In the genomic region with DNA sequence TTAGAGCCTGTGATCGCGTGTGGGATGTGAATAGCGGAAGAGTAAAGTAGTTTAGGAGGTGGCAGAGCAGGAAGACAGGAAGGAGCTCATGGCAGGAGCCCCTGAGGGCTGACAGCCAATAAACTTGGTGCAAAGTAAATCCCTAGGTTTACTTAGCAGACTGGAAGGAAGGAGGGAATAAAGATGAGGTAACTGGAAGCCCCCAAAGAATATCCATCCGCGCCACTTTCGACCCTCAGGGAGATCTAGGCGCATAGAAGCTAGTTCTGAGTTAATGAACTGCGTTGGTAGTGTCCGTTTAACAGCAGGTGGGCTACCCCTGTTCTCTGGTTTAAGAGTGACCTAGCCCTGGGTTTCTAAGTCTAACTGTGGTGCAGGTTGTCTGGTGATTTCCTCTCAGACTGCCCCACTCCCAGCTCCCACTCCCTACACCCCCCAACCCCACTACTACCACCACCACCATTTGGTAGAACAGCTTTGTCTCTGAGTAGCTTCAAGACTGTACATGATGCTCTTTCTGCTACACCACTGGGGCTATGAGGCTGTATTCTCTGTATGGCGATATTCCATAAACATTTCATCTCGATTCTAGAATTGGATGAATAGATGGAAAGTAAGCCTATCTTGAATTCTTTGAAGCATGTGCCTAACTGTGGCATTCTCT, we compare ENCODE assay signal across 8 mouse cellular contexts. TPM values are rescaled to one million over a fixed set of nuclear protein-coding genes. Genes with fewer than 3 reads are reported as not detected.
A peak's percentile ranks its signal among the peaks of the same experiment; 100 is the strongest.
DNase-seq lines count a peak whose midpoint lies in the region; ATAC-seq and TF ChIP-seq lines count a peak whose summit lies in the region.

No protein-coding gene starts in this region.

- WGBS in lung, embryonic 15.5 days = 51% methylated on average over 11 of the region's 11 CpGs
- 33% methylated on average over 11 of the region's 11 CpGs for WGBS in liver, embryonic 14.5 days (ENCODE audit: insufficient replicate concordance)
- 46% methylated on average over 11 of the region's 11 CpGs for WGBS in stomach, embryonic 16.5 days

- H3K4me3 ChIP-seq in lung, embryonic 15.5 days = peak overlapping the region; percentile 23; the same call in 1 of the 2 replicates
- peak overlapping the region; percentile 44 to 67 for H3K4me3 ChIP-seq in liver, embryonic 14.5 days (ENCODE audit: insufficient read depth in 1 of 2, low read depth in 2 of 2, low read length in 2 of 2)
- H3K4me3 ChIP-seq in stomach, embryonic 16.5 days (replicated peaks; ENCODE audit: low read length) = peak overlapping the region; percentile 19; the same call in 1 of the 2 replicates

- DNase-seq in lung, postnatal 10 days = no peak
- no peak for DNase-seq in liver, embryonic 14.5 days (ENCODE audit: low read depth in 3 of 3, low spot score in 3 of 3)
- no peak for DNase-seq in T-cell, adult 2 months (ENCODE audit: low spot score)
- no peak for DNase-seq in adrenal gland, adult 8-10 months
- no peak for DNase-seq in thymus, postnatal 0 days (ENCODE audit: low spot score)

- no peak for TF ChIP-seq EP300 in liver, embryonic 14.5 days (IDR thresholded peaks at IDR 0.05; ENCODE audit: low read depth)

- H3K9me3 ChIP-seq in lung, embryonic 15.5 days = no peaks in the 10 kb centered on the region
- no peaks in the 10 kb centered on the region for H3K9me3 ChIP-seq in liver, embryonic 14.5 days (ENCODE audit: control insufficient read depth, low read length)
- H3K9me3 ChIP-seq in stomach, embryonic 16.5 days (replicated peaks; ENCODE audit: control insufficient read depth, low read length) = no peaks in the 10 kb centered on the region

- no peaks in the 10 kb centered on the region for H3K36me3 ChIP-seq in lung, embryonic 15.5 days
- H3K36me3 ChIP-seq in liver, embryonic 14.5 days (replicated peaks; ENCODE audit: control insufficient read depth, insufficient read depth, low read depth) = no peaks in the 10 kb centered on the region
- H3K36me3 ChIP-seq in stomach, embryonic 16.5 days (ENCODE audit: control insufficient read depth, insufficient read depth, low read length) = no peaks in the 10 kb centered on the region

- H3K27me3 ChIP-seq in lung, embryonic 15.5 days = no peaks in the 10 kb centered on the region
- no peaks in the 10 kb centered on the region for H3K27me3 ChIP-seq in liver, embryonic 14.5 days (ENCODE audit: control insufficient read depth, insufficient read depth, low read length)
- H3K27me3 ChIP-seq in stomach, embryonic 16.5 days (ENCODE audit: control insufficient read depth, insufficient read depth, low read length) = no peaks in the 10 kb centered on the region

- H3K4me1 ChIP-seq in lung, embryonic 15.5 days = peaks cover 28% of the 10 kb centered on the region
- peaks cover 0 to 5% of the 10 kb centered on the region in 2 experiments; a peak in 2 of 4 replicates for H3K4me1 ChIP-seq in liver, embryonic 14.5 days (replicated peaks; ENCODE audit: control insufficient read depth in 2 of 2, insufficient read depth in 2 of 2, low read length in 1 of 2)
- H3K4me1 ChIP-seq in stomach, embryonic 16.5 days (ENCODE audit: control insufficient read depth, insufficient read depth, low read length) = 0 out of 2 replicates have a peak, but pooled peaks cover 5% of the 10 kb centered on the region

- peak overlapping the region; percentile 50 for H3K4me2 ChIP-seq in lung, embryonic 15.5 days
- H3K4me2 ChIP-seq in liver, embryonic 14.5 days (ENCODE audit: low read depth) = peak overlapping the region; percentile 68
- peak overlapping the region; percentile 46 for H3K4me2 ChIP-seq in stomach, embryonic 16.5 days (ENCODE audit: low read depth, low read length)

- no peak overlapping the region for H3K9ac ChIP-seq in lung, embryonic 15.5 days
- peak overlapping the region; percentile 31 for H3K9ac ChIP-seq in liver, embryonic 14.5 days (replicated peaks)
- no peak overlapping the region for H3K9ac ChIP-seq in stomach, embryonic 16.5 days (ENCODE audit: low read length)

- H3K27ac ChIP-seq in lung, embryonic 15.5 days = no peak overlapping the region
- no peak overlapping the region for H3K27ac ChIP-seq in liver, embryonic 14.5 days
- no peak overlapping the region for H3K27ac ChIP-seq in stomach, embryonic 16.5 days (ENCODE audit: low read length)

- ATAC-seq in lung, embryonic 15.5 days (ENCODE audit: borderline replicate concordance, extremely low read depth, low FRiP score, low TSS enrichment) = no peak
- 0 out of 2 replicates have a peak, but pooled peaks have one; percentile 14 for ATAC-seq in granulocyte monocyte progenitor cell, adult 5-6 weeks (replicated peaks; ENCODE audit: poor library complexity, severe bottlenecking)
- ATAC-seq in liver, embryonic 14.5 days (ENCODE audit: insufficient read depth) = peak; percentile 18; the same call in 1 of the 2 replicates
- ATAC-seq in stomach, embryonic 16.5 days (ENCODE audit: insufficient read depth, low FRiP score) = no peak

- no peak for TF ChIP-seq CTCF in liver, embryonic 14.5 days (IDR thresholded peaks at IDR 0.05; ENCODE audit: low read depth)

RNA-seq across cellular contexts. Expression of gene Itga8, which starts 26.1 kb away (rescaled TPM):
- 31.2 and 32.0 TPM in 2 replicates for polyA plus RNA-seq in lung, embryonic 15.5 days (2015; fragmentation: Nextera tagmentation; extraction: Ambion mirVana)
- 8.3 TPM in 1 of 2 replicates, not detected in the other for total RNA-seq in granulocyte monocyte progenitor cell, adult 5-6 weeks (2014; fragmentation: Nextera tagmentation)
- total RNA-seq in granulocyte monocyte progenitor cell, adult 5-6 weeks (2017) = 0.09 and 1.1 TPM in 2 replicates
- 0.74 and 1.2 TPM in 2 replicates for polyA plus RNA-seq in liver, embryonic 14.5 days (2012; rRNA removed)
- 1.8 and 2.0 TPM in 2 replicates for polyA plus RNA-seq in liver, embryonic 14.5 days (2014; fragmentation: Nextera tagmentation; extraction: Ambion mirVana)
- 19.6 and 23.4 TPM in 2 replicates for polyA plus RNA-seq in stomach, embryonic 16.5 days (2015; fragmentation: Nextera tagmentation; extraction: Ambion mirVana)
- total RNA-seq in adrenal gland, adult 8-10 months (2022) = 10 to 100 TPM; 13.8 to 32.6 (median 24.8) TPM
- polyA plus RNA-seq in thymus, postnatal 0 days (2015; fragmentation: Nextera tagmentation; extraction: Ambion mirVana) = 0.74 and 1.4 TPM in 2 replicates

Comparison
In these comparisons a context has a peak if more than half of its experiments do, and no peak if none do; other contexts are left out.
1. ATAC-seq: peak in granulocyte monocyte progenitor cell, adult 5-6 weeks (single experiment) and liver, embryonic 14.5 days (single experiment); none in lung, embryonic 15.5 days (single experiment) and stomach, embryonic 16.5 days (single experiment).
2. Peak in every context shown above with its lines, with median percentiles within 50 percentile points of each other: H3K4me2 ChIP-seq and H3K4me3 ChIP-seq.